ENCODE assay signal across 8 mouse cellular contexts in genomic region chr10:99268421-99269300, GRCm38 (mm10). TPM values are rescaled to one million over a fixed set of nuclear protein-coding genes. Genes with fewer than 3 reads are reported as not detected.
DNase-seq lines count a peak whose midpoint lies in the region; ATAC-seq and TF ChIP-seq lines count a peak whose summit lies in the region.

No protein-coding gene starts in this region.

- H3K9ac ChIP-seq in hindbrain, embryonic 14.5 days, result no peak overlapping the region
- peak overlapping the region; percentile 48; the same call in 1 of the 2 replicates for H3K9ac ChIP-seq in limb, embryonic 12.5 days (replicated peaks)
- no peak overlapping the region for H3K9ac ChIP-seq in midbrain, embryonic 11.5 days (ENCODE audit: low read length)

- H3K27me3 ChIP-seq in E14TG2a.4 (ENCODE audit: insufficient read depth, low read length), result no peaks in the 10 kb centered on the region
- peaks cover 18% of the 10 kb centered on the region; the same call in 1 of the 2 replicates for H3K27me3 ChIP-seq in hindbrain, embryonic 14.5 days (ENCODE audit: control insufficient read depth, insufficient read depth, low read length)
- no peaks in the 10 kb centered on the region for H3K27me3 ChIP-seq in limb, embryonic 12.5 days
- peaks cover 11% of the 10 kb centered on the region for H3K27me3 ChIP-seq in midbrain, embryonic 11.5 days (ENCODE audit: control insufficient read depth, insufficient read depth, low read length)

- TF ChIP-seq CTCF in E14TG2a.4 (conservative IDR thresholded peaks at IDR 0.05; ENCODE audit: low read length), result no peak

- 0 out of 2 replicates have a peak overlapping the region, but pooled peaks have one; percentile 17 for H3K27ac ChIP-seq in hindbrain, embryonic 14.5 days
- peak overlapping the region; percentile 92 for H3K27ac ChIP-seq in limb, embryonic 12.5 days
- H3K27ac ChIP-seq in midbrain, embryonic 11.5 days (ENCODE audit: low read depth, low read length), result peak overlapping the region; percentile 41; the same call in 1 of the 2 replicates

- peak overlapping the region; percentile 52 for H3K4me3 ChIP-seq in E14TG2a.4 (replicated peaks; ENCODE audit: low read length)
- H3K4me3 ChIP-seq in hindbrain, embryonic 14.5 days (replicated peaks; ENCODE audit: low read length), result no peak overlapping the region
- peak overlapping the region; percentile 83; the same call in 1 of the 2 replicates for H3K4me3 ChIP-seq in limb, embryonic 12.5 days (replicated peaks)
- H3K4me3 ChIP-seq in midbrain, embryonic 11.5 days (ENCODE audit: low read depth, low read length), result no peak overlapping the region

- WGBS in hindbrain, embryonic 14.5 days, result 23% methylated on average over 19 of the region's 19 CpGs
- WGBS in limb, embryonic 12.5 days, result 8% methylated on average over 19 of the region's 19 CpGs
- WGBS in midbrain, embryonic 11.5 days, result 34% methylated on average over 19 of the region's 19 CpGs

- peak; percentile 65 to 76 for DNase-seq in adrenal gland, postnatal 36 days
- peak; percentile 72 for DNase-seq in gastrocnemius, adult 18-20 months (ENCODE audit: low spot score)
- no peak for DNase-seq in hindbrain, embryonic 14.5 days (ENCODE audit: low spot score)
- DNase-seq in midbrain, embryonic 11.5 days (ENCODE audit: low spot score, missing footprints), result peak; percentile 90
- peak; percentile 22 to 56 for DNase-seq in spleen, postnatal 14 days (ENCODE audit: low spot score in 2 of 2)
- DNase-seq in adipocyte (ENCODE audit: low spot score), result no peak

- peaks cover 64% of the 10 kb centered on the region for H3K4me1 ChIP-seq in E14TG2a.4 (replicated peaks; ENCODE audit: low read depth, low read length)
- peaks cover 23% of the 10 kb centered on the region; the same call in 1 of the 2 replicates for H3K4me1 ChIP-seq in hindbrain, embryonic 14.5 days (replicated peaks; ENCODE audit: control insufficient read depth, insufficient read depth, low read length)
- H3K4me1 ChIP-seq in limb, embryonic 12.5 days (replicated peaks), result peaks cover 50% of the 10 kb centered on the region
- H3K4me1 ChIP-seq in midbrain, embryonic 11.5 days (ENCODE audit: control insufficient read depth, insufficient read depth, low read length), result peaks cover 36% of the 10 kb centered on the region

- H3K4me2 ChIP-seq in hindbrain, embryonic 14.5 days (replicated peaks), result 0 out of 2 replicates have a peak overlapping the region, but pooled peaks have one; percentile 6
- H3K4me2 ChIP-seq in limb, embryonic 12.5 days, result peak overlapping the region; percentile 88
- peak overlapping the region; percentile 15; the same call in 1 of the 2 replicates for H3K4me2 ChIP-seq in midbrain, embryonic 11.5 days

- peaks cover 30% of the 10 kb centered on the region for H3K36me3 ChIP-seq in E14TG2a.4 (ENCODE audit: insufficient read depth, low read length)
- H3K36me3 ChIP-seq in hindbrain, embryonic 14.5 days (replicated peaks; ENCODE audit: control insufficient read depth, insufficient read depth), result peaks cover 5% of the 10 kb centered on the region; the same call in 1 of the 2 replicates
- H3K36me3 ChIP-seq in limb, embryonic 12.5 days, result peaks cover 7% of the 10 kb centered on the region
- H3K36me3 ChIP-seq in midbrain, embryonic 11.5 days (ENCODE audit: control insufficient read depth, insufficient read depth, low read length), result no peaks in the 10 kb centered on the region

- ATAC-seq in hindbrain, embryonic 14.5 days (ENCODE audit: low FRiP score), result peak; percentile 58; the same call in 1 of the 2 replicates
- ATAC-seq in limb, embryonic 12.5 days (ENCODE audit: insufficient number of reproducible peaks, insufficient read depth, low FRiP score, low TSS enrichment, low read depth), result peak; percentile 90
- peak; percentile 52 for ATAC-seq in midbrain, embryonic 11.5 days (ENCODE audit: low FRiP score)

- no peaks in the 10 kb centered on the region for H3K9me3 ChIP-seq in E14TG2a.4 (ENCODE audit: low read length)
- H3K9me3 ChIP-seq in hindbrain, embryonic 14.5 days (ENCODE audit: control insufficient read depth, low read length), result no peaks in the 10 kb centered on the region
- no peaks in the 10 kb centered on the region for H3K9me3 ChIP-seq in limb, embryonic 12.5 days
- no peaks in the 10 kb centered on the region for H3K9me3 ChIP-seq in midbrain, embryonic 11.5 days (ENCODE audit: control insufficient read depth, low read length)

RNA-seq across cellular contexts. Expression of gene Dusp6, which starts 5.6 kb away (rescaled TPM):
- 100 to 1,000 TPM in 1 of 2 experiments, 10 to 100 TPM in 1; 77.1 to 100 TPM for total RNA-seq in adrenal gland, postnatal 36 days (2021)
- 10 to 100 TPM in 1 of 2 experiments, 1 to 10 TPM in 1; 7.2 to 12.4 TPM for total RNA-seq in gastrocnemius, adult 18-20 months (2021)
- polyA plus RNA-seq in hindbrain, embryonic 14.5 days (2014; fragmentation: Nextera tagmentation; extraction: Ambion mirVana), result 28.4 and 33.0 TPM in 2 replicates
- 117 and 122 TPM in 2 replicates for polyA plus RNA-seq in limb, embryonic 12.5 days (2016; fragmentation: Nextera tagmentation; extraction: Ambion mirVana)
- 36.8 and 41.9 TPM in 2 replicates for polyA plus RNA-seq in midbrain, embryonic 11.5 days (2014; fragmentation: Nextera tagmentation; extraction: Ambion mirVana)

Comparison
In these comparisons a context has a peak if more than half of its experiments do, and no peak if none do; other contexts are left out.
1. H3K4me3 ChIP-seq: peak in E14TG2a.4 (single experiment) and limb, embryonic 12.5 days (single experiment); none in hindbrain, embryonic 14.5 days (single experiment) and midbrain, embryonic 11.5 days (single experiment).
2. DNase-seq: peak in adrenal gland, postnatal 36 days (2 of 2), gastrocnemius, adult 18-20 months (single experiment), midbrain, embryonic 11.5 days (single experiment) and spleen, postnatal 14 days (2 of 2); none in hindbrain, embryonic 14.5 days (single experiment) and adipocyte (single experiment).
3. H3K27ac ChIP-seq: peak in every context shown above with its lines; median percentile 92 in limb, embryonic 12.5 days; 41 in midbrain, embryonic 11.5 days; 17 in hindbrain, embryonic 14.5 days.
4. H3K4me2 ChIP-seq: peak in every context shown above with its lines; median percentile 88 in limb, embryonic 12.5 days; 15 in midbrain, embryonic 11.5 days; 6 in hindbrain, embryonic 14.5 days.
5. Peak in every context shown above with its lines, with median percentiles within 50 percentile points of each other: ATAC-seq.